Mouse (Mus musculus) embryonic facial prominence, embryonic 11.5 days (tissue): ENCODE results near the gene Pqbp1. TPM values are rescaled to one million over a fixed set of nuclear protein-coding genes. Genes with fewer than 3 reads are reported as not detected.

Experiments used
- ATAC-seq: fragments of 200-750 bp; cut with Nextera tagmentation; replicated peaks from 2 replicates; pipeline ENCODE4 v1.8.0; 2017; ENCODE audit warnings: low read depth; ENCODE audit not compliant: insufficient number of reproducible peaks, low FRiP score, low TSS enrichment
- DNase-seq: peaks from one replicate; pipeline ENCODE4 v3.0.0-alpha.2; 2015; ENCODE audit warnings: low spot score
- H3K27ac ChIP-seq: fragments of 300-500 bp; sonication (generic); replicated peaks from 2 replicates; pipeline ENCODE4 v1.5.1; 2014; ENCODE audit warnings: mild to moderate bottlenecking, low read depth, low read length, control low read depth
- H3K27me3 ChIP-seq: fragments of 300-500 bp; sonication (generic); 2 replicates; pipeline ENCODE4 v1.6.1; 2014; ENCODE audit warnings: mild to moderate bottlenecking, low read length, moderate library complexity, mixed read lengths; ENCODE audit not compliant: control insufficient read depth, insufficient read depth
- H3K36me3 ChIP-seq: fragments of 300-500 bp; sonication (generic); replicated peaks from 2 replicates; pipeline ENCODE4 v1.6.1; 2014; ENCODE audit warnings: low read depth, mild to moderate bottlenecking, low read length, moderate library complexity, mixed read lengths; ENCODE audit not compliant: control insufficient read depth, insufficient read depth
- H3K4me1 ChIP-seq: fragments of 300-500 bp; sonication (generic); 2 replicates; pipeline ENCODE4 v1.6.1; 2014; ENCODE audit warnings: low read length, mixed read lengths; ENCODE audit not compliant: control insufficient read depth, insufficient read depth
- H3K4me2 ChIP-seq: fragments of 300-500 bp; sonication (generic); 2 replicates; pipeline ENCODE4 v1.6.1; 2014; ENCODE audit warnings: low read depth, mild to moderate bottlenecking, control low read depth, low read length, moderate library complexity
- H3K4me3 ChIP-seq: fragments of 300-500 bp; sonication (generic); 2 replicates; pipeline ENCODE4 v1.5.1; 2014; ENCODE audit warnings: low read depth, low read length, control low read depth
- H3K9ac ChIP-seq: fragments of 300-500 bp; sonication (generic); replicated peaks from 2 replicates; pipeline ENCODE4 v1.6.1; 2014; ENCODE audit warnings: mild to moderate bottlenecking, control low read depth, low read length
- H3K9me3 ChIP-seq: fragments of 300-500 bp; sonication (generic); replicated peaks from 2 replicates; pipeline ENCODE4 v1.6.1; 2016; ENCODE audit warnings: mild to moderate bottlenecking, low read length, inconsistent platforms, mixed read lengths; ENCODE audit not compliant: control insufficient read depth
- WGBS: fragments of 180-500 bp; shearing (Covaris S2); extraction: QIAGEN DNeasy Blood & Tissue Kit; methylation state at CpG from one replicate; pipeline ENCODE4 v1.1.7; 2014; 5-methylcytosine and 5-hydroxymethylcytosine counted together
- polyA plus RNA-seq: library from polyadenylated mRNA; unstranded; fragments of >200 nt; fragmentation: Nextera tagmentation; extraction: Ambion mirVana; gene quantifications from 2 replicates; pipeline ENCODE4 v1.2.1, GENCODE M21; 2014

The Pqbp1 gene
- polyA plus RNA-seq, 1 experiment from 2014 or later, result 146 TPM

DNA sequence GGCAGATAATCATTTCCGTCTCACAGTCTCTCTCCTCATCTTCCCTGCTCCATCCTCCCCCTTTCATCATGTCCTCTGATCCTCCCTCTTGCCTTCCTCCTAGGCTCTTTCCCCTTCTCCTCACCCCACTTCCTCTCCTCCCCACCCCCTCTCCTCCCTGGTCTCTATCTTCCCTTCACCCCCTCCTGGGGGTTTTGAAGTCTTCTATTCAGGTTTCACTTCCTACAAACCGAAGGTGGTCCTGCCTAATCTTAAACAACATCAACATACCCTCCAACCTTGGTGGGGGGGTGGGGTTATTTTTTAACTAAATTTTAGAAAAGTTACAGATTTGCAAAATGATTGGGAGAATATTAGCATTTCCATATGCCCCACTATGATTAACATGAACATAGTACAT, 30.6 kb downstream of the Pqbp1 start:
- H3K4me2 ChIP-seq, result no peak overlapping the region
- WGBS, result 54% methylated on average over 2 of the region's 2 CpGs
- ATAC-seq, result no peak

GRCm38 (mm10) chrX:7867141-7867540, 31.9 kb downstream of the Pqbp1 start:
- WGBS, result 88% methylated on average over 1 of the region's 1 CpGs

More for the DNA sequence above, 30.6 kb downstream of the Pqbp1 start:
- no peak for DNase-seq
- no peaks in the 10 kb centered on the region for H3K9me3 ChIP-seq
- H3K27me3 ChIP-seq, result no peaks in the 10 kb centered on the region
- H3K27ac ChIP-seq, result no peak overlapping the region
- no peak overlapping the region for H3K4me3 ChIP-seq
- H3K4me1 ChIP-seq, result no peaks in the 10 kb centered on the region
- no peak overlapping the region for H3K9ac ChIP-seq
- H3K36me3 ChIP-seq, result no peaks in the 10 kb centered on the region; the same call in 1 of the 2 replicates

GRCm38 (mm10) chrX:7865786-7866185, 33.3 kb downstream of the Pqbp1 start:
- no peaks in the 10 kb centered on the region for H3K4me1 ChIP-seq
- ATAC-seq, result no peak
- no peak for DNase-seq
- no peaks in the 10 kb centered on the region; the same call in 1 of the 2 replicates for H3K36me3 ChIP-seq
- H3K9ac ChIP-seq, result no peak overlapping the region
- H3K4me3 ChIP-seq, result no peak overlapping the region
- H3K4me2 ChIP-seq, result no peak overlapping the region
- H3K27me3 ChIP-seq, result no peaks in the 10 kb centered on the region
- no peaks in the 10 kb centered on the region for H3K9me3 ChIP-seq
- 82% methylated on average over 2 of the region's 2 CpGs for WGBS
- H3K27ac ChIP-seq, result no peak overlapping the region

More at GRCm38 (mm10) chrX:7867141-7867540, 31.9 kb downstream of the Pqbp1 start:
- Histone ChIP-seq H3K9ac (no peak overlapping the region), H3K36me3 (no peaks in the 10 kb centered on the region; the same call in 1 of the 2 replicates), H3K9me3 (no peaks in the 10 kb centered on the region), H3K27me3 (no peaks in the 10 kb centered on the region), H3K4me3 (no peak overlapping the region), H3K27ac (no peak overlapping the region), H3K4me1 (no peaks in the 10 kb centered on the region), H3K4me2 (no peak overlapping the region)
- DNase-seq, result no peak
- ATAC-seq, result no peak

DNA sequence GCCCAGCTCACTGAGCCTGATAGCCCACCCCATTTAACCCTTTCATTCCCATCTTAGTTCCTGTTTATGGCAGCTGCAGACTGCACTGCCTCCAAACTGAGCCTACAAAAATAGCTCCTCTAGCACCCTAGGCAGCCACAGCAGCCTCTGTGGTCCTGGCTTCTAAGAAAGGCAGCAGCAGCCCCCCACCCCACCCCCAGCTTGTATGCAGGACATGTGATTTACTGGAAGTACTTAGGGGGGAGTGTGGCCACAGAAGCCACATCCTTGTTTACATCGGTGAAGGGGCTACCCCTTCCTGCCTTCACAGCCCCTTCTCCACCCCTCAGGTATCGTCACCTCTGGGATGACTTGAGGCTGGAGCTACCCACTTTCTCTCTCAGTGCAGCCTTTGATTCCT, 33.7 kb downstream of the Pqbp1 start:
- no peak for DNase-seq
- Histone ChIP-seq H3K4me1 (no peaks in the 10 kb centered on the region), H3K4me2 (no peak overlapping the region), H3K4me3 (no peak overlapping the region), H3K36me3 (no peaks in the 10 kb centered on the region; the same call in 1 of the 2 replicates), H3K27me3 (no peaks in the 10 kb centered on the region), H3K9me3 (no peaks in the 10 kb centered on the region), H3K9ac (no peak overlapping the region), H3K27ac (no peak overlapping the region)
- WGBS, result 72% methylated on average over 2 of the region's 2 CpGs
- no peak for ATAC-seq

DNA sequence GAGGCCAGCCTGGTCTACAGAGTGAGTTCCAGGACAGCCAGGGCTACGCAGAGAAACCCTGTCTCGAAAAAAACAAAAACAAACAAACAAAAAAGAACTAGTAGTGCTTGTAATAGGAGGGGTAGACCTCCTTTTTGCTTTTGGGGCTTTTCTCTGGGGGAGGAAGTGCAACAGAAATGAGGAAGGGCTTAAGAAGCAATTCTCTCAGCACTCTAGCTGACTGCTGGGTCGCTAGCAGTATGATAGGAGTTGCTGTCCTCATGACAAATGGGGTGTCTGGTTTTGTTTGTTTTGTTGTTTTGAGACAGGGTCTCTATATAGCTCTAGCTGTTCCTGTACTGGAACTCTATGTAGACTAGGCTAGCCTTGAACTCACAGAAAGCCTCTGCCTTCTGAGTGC, 34.5 kb downstream of the Pqbp1 start:
- Histone ChIP-seq H3K9ac (no peak overlapping the region), H3K9me3 (no peaks in the 10 kb centered on the region), H3K4me1 (no peaks in the 10 kb centered on the region), H3K4me3 (no peak overlapping the region), H3K27me3 (no peaks in the 10 kb centered on the region), H3K27ac (no peak overlapping the region), H3K36me3 (no peaks in the 10 kb centered on the region), H3K4me2 (no peak overlapping the region)
- WGBS, result 75% methylated on average over 3 of the region's 3 CpGs
- DNase-seq (no peak), ATAC-seq (no peak)

GRCm38 (mm10) chrX:7863181-7863580, 35.9 kb downstream of the Pqbp1 start:
- no peak overlapping the region for H3K4me2 ChIP-seq
- no peak overlapping the region for H3K9ac ChIP-seq
- no peaks in the 10 kb centered on the region for H3K4me1 ChIP-seq
- no peak for DNase-seq
- H3K27me3 ChIP-seq, result no peaks in the 10 kb centered on the region
- no peak overlapping the region for H3K4me3 ChIP-seq
- no peaks in the 10 kb centered on the region for H3K9me3 ChIP-seq
- H3K27ac ChIP-seq, result no peak overlapping the region
- no peak for ATAC-seq
- 71% methylated on average over 1 of the region's 1 CpGs for WGBS
- H3K36me3 ChIP-seq, result no peaks in the 10 kb centered on the region

DNA sequence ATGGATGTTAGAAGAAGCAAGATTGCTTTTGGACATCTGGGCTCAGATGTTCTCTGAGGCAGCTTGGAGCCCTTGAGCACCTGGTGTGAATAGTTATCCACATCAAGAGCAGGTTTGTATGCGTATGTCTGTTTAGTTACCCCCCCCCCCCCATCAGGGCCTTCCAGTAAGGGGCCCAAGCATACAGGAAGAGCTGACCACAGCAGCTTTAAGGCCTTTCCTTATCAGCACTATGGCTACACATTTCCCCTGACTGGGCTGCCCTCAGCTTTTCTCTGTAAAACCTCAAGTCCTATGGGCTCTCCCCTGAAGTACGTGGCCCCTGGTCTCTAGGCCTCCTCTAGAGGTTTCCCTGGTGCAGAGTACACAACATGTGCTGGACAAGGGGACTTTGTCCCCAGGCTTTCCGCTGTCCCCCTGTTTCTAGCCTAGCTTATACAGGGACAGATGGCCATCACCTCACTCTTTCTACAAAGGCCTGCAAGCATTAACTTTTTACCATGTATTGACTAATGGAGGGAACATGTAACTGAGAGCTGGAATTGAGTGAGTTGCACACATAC, 39.8 kb downstream of the Pqbp1 start:
- H3K4me1 ChIP-seq, result no peaks in the 10 kb centered on the region
- DNase-seq (no peak), ATAC-seq (no peak)
- no peak overlapping the region for H3K27ac ChIP-seq
- no peaks in the 10 kb centered on the region for H3K9me3 ChIP-seq
- H3K36me3 ChIP-seq, result no peaks in the 10 kb centered on the region
- no peak overlapping the region for H3K4me2 ChIP-seq
- WGBS, result 82% methylated on average over 3 of the region's 3 CpGs
- H3K27me3 ChIP-seq, result no peaks in the 10 kb centered on the region
- no peak overlapping the region for H3K9ac ChIP-seq
- H3K4me3 ChIP-seq, result no peak overlapping the region

- no peak for ATAC-seq
- DNase-seq, result peak; percentile 34
- Histone ChIP-seq H3K9ac (no peak overlapping the region), H3K36me3 (no peaks in the 10 kb centered on the region), H3K9me3 (no peaks in the 10 kb centered on the region), H3K4me1 (no peaks in the 10 kb centered on the region), H3K4me2 (no peak overlapping the region), H3K27me3 (no peaks in the 10 kb centered on the region), H3K27ac (no peak overlapping the region), H3K4me3 (no peak overlapping the region)
- WGBS, result 40% methylated on average over 2 of the region's 2 CpGs
These were observed 44.5 kb downstream of the Pqbp1 start for GRCm38 (mm10) chrX:7854578-7854977.
